Mouse (Mus musculus): Measurements from ENCODE around the gene Gsk3a. TPM values are rescaled to one million over a fixed set of nuclear protein-coding genes. Genes with fewer than 3 reads are reported as not detected.
A peak's percentile ranks its signal among the peaks of the same experiment; 100 is the strongest.

Gene Gsk3a
- polyA plus RNA-seq, 1 experiment from 2014 or later = 9.3 TPM

- H3K4me1 ChIP-seq = peaks cover 54% of the 10 kb centered on the region
- WGBS = under 1% methylated on average over 22 of the region's 22 CpGs
- DNase-seq (ENCODE audit: low spot score) = no peak
Observed at GRCm38 (mm10) chr7:25251071-25251791, 13.6 kb upstream of the Gsk3a start.

GRCm38 (mm10) chr7:25250141-25250972 is 12.7 kb upstream of the Gsk3a start, which contains the start of gene Erf:
Erf (minus strand) TSS chr7:25250761.
- WGBS = under 1% methylated on average over 78 of the region's 81 CpGs
- peak within 1 kb of the TSS; percentile 96 for H3K27ac ChIP-seq (replicated peaks)
- H3K36me3 ChIP-seq = peaks cover 19% of the 10 kb centered on the region
- DNase-seq (ENCODE audit: low spot score) = peak; percentile 96
- peak within 1 kb of the TSS; percentile 78 for H3K4me3 ChIP-seq
- H3K9me3 ChIP-seq (replicated peaks) = no peaks in the 10 kb centered on the region
- peaks cover 59% of the 10 kb centered on the region for H3K4me1 ChIP-seq
- no peaks in the 10 kb centered on the region for H3K27me3 ChIP-seq (ENCODE audit: low read depth, poor library complexity, severe bottlenecking)

More at GRCm38 (mm10) chr7:25251071-25251791, 13.6 kb upstream of the Gsk3a start:
- peaks cover 11% of the 10 kb centered on the region for H3K36me3 ChIP-seq
- H3K4me3 ChIP-seq = peak overlapping the region; percentile 78
- peak overlapping the region; percentile 96 for H3K27ac ChIP-seq (replicated peaks)
- H3K27me3 ChIP-seq (ENCODE audit: low read depth, poor library complexity, severe bottlenecking) = no peaks in the 10 kb centered on the region
- H3K9me3 ChIP-seq (replicated peaks) = no peaks in the 10 kb centered on the region

- Histone ChIP-seq H3K27me3 (ENCODE audit: low read depth, poor library complexity, severe bottlenecking) (no peaks in the 10 kb centered on the region), H3K4me3 (peak overlapping the region; percentile 78), H3K9me3 (replicated peaks) (no peaks in the 10 kb centered on the region), H3K36me3 (peaks cover 28% of the 10 kb centered on the region), H3K27ac (replicated peaks) (peak overlapping the region; percentile 96), H3K4me1 (peaks cover 62% of the 10 kb centered on the region)
- DNase-seq (ENCODE audit: low spot score) = peak; percentile 88
- WGBS = under 1% methylated on average over 59 of the region's 73 CpGs
Observed at GRCm38 (mm10) chr7:25249314-25250140, 11.9 kb upstream of the Gsk3a start.

GRCm38 (mm10) chr7:25248846-25249313 is 11.2 kb upstream of the Gsk3a start:
- under 1% methylated on average over 25 of the region's 25 CpGs for WGBS
- DNase-seq (ENCODE audit: low spot score) = no peak
- Histone ChIP-seq H3K27me3 (ENCODE audit: low read depth, poor library complexity, severe bottlenecking) (no peaks in the 10 kb centered on the region), H3K9me3 (replicated peaks) (no peaks in the 10 kb centered on the region), H3K27ac (replicated peaks) (peak overlapping the region; percentile 96), H3K4me1 (peaks cover 63% of the 10 kb centered on the region), H3K4me3 (peak overlapping the region; percentile 78), H3K36me3 (peaks cover 34% of the 10 kb centered on the region)

- 2% methylated on average over 18 of the region's 18 CpGs for WGBS
- no peaks in the 10 kb centered on the region for H3K27me3 ChIP-seq (ENCODE audit: low read depth, poor library complexity, severe bottlenecking)
- H3K36me3 ChIP-seq = peaks cover 42% of the 10 kb centered on the region
- H3K9me3 ChIP-seq (replicated peaks) = no peaks in the 10 kb centered on the region
- H3K27ac ChIP-seq (replicated peaks) = peak overlapping the region; percentile 96
- peak overlapping the region; percentile 78 for H3K4me3 ChIP-seq
- peaks cover 63% of the 10 kb centered on the region for H3K4me1 ChIP-seq
- peak; percentile 59 for DNase-seq (ENCODE audit: low spot score)
Observed at GRCm38 (mm10) chr7:25248018-25248647, 10.5 kb upstream of the Gsk3a start.

- no peaks in the 10 kb centered on the region for H3K27me3 ChIP-seq (ENCODE audit: low read depth, poor library complexity, severe bottlenecking)
- WGBS = 32% methylated on average over 3 of the region's 3 CpGs
- no peaks in the 10 kb centered on the region for H3K9me3 ChIP-seq (replicated peaks)
- peaks cover 48% of the 10 kb centered on the region for H3K36me3 ChIP-seq
- H3K4me1 ChIP-seq = peaks cover 63% of the 10 kb centered on the region
- H3K27ac ChIP-seq (replicated peaks) = peak overlapping the region; percentile 96
- peak overlapping the region; percentile 78 for H3K4me3 ChIP-seq
- no peak for DNase-seq (ENCODE audit: low spot score)
Observed at GRCm38 (mm10) chr7:25247498-25247897, 9.8 kb upstream of the Gsk3a start.

- DNase-seq (ENCODE audit: low spot score) = no peak
- peak overlapping the region; percentile 96 for H3K27ac ChIP-seq (replicated peaks)
- peaks cover 55% of the 10 kb centered on the region for H3K4me1 ChIP-seq
- H3K4me3 ChIP-seq = peak overlapping the region; percentile 78
- no peaks in the 10 kb centered on the region for H3K27me3 ChIP-seq (ENCODE audit: low read depth, poor library complexity, severe bottlenecking)
- peaks cover 54% of the 10 kb centered on the region for H3K36me3 ChIP-seq
- 90% methylated on average over 4 of the region's 4 CpGs for WGBS
- H3K9me3 ChIP-seq (replicated peaks) = no peaks in the 10 kb centered on the region
Observed at GRCm38 (mm10) chr7:25246759-25247137, 9.1 kb upstream of the Gsk3a start.

GRCm38 (mm10) chr7:25246079-25246758 is 8.6 kb upstream of the Gsk3a start:
- Histone ChIP-seq H3K27ac (replicated peaks) (peak overlapping the region; percentile 96), H3K9me3 (replicated peaks) (no peaks in the 10 kb centered on the region), H3K27me3 (ENCODE audit: low read depth, poor library complexity, severe bottlenecking) (no peaks in the 10 kb centered on the region), H3K36me3 (peaks cover 54% of the 10 kb centered on the region), H3K4me3 (peak overlapping the region; percentile 78), H3K4me1 (peaks cover 55% of the 10 kb centered on the region)
- no peak for DNase-seq (ENCODE audit: low spot score)
- WGBS = 84% methylated on average over 20 of the region's 20 CpGs

GRCm38 (mm10) chr7:25244562-25245369 is 7.1 kb upstream of the Gsk3a start:
- peak overlapping the region; percentile 16; the same call in 1 of the 2 replicates for H3K4me3 ChIP-seq
- WGBS = 91% methylated on average over 30 of the region's 30 CpGs
- 0 out of 2 replicates have a peak overlapping the region, but pooled peaks have one; percentile 33 for H3K27ac ChIP-seq (replicated peaks)
- peaks cover 57% of the 10 kb centered on the region for H3K36me3 ChIP-seq
- no peaks in the 10 kb centered on the region for H3K27me3 ChIP-seq (ENCODE audit: low read depth, poor library complexity, severe bottlenecking)
- peaks cover 54% of the 10 kb centered on the region for H3K4me1 ChIP-seq
- H3K9me3 ChIP-seq (replicated peaks) = no peaks in the 10 kb centered on the region
- no peak for DNase-seq (ENCODE audit: low spot score)

GRCm38 (mm10) chr7:25243361-25243760 is 5.7 kb upstream of the Gsk3a start:
- H3K36me3 ChIP-seq = peaks cover 57% of the 10 kb centered on the region
- peaks cover 57% of the 10 kb centered on the region for H3K4me1 ChIP-seq
- no peaks in the 10 kb centered on the region for H3K9me3 ChIP-seq (replicated peaks)
- 0 out of 2 replicates have a peak overlapping the region, but pooled peaks have one; percentile 13 for H3K27ac ChIP-seq (replicated peaks)
- no peak overlapping the region for H3K4me3 ChIP-seq
- 95% methylated on average over 4 of the region's 4 CpGs for WGBS
- H3K27me3 ChIP-seq (ENCODE audit: low read depth, poor library complexity, severe bottlenecking) = no peaks in the 10 kb centered on the region
- DNase-seq (ENCODE audit: low spot score) = no peak

GRCm38 (mm10) chr7:25241062-25241461 is 3.4 kb upstream of the Gsk3a start:
- 36% methylated on average over 2 of the region's 2 CpGs for WGBS
- H3K9me3 ChIP-seq (replicated peaks) = no peaks in the 10 kb centered on the region
- 0 out of 2 replicates have a peak overlapping the region, but pooled peaks have one; percentile 33 for H3K27ac ChIP-seq (replicated peaks)
- H3K4me1 ChIP-seq = peaks cover 44% of the 10 kb centered on the region
- H3K36me3 ChIP-seq = peaks cover 45% of the 10 kb centered on the region
- peak; percentile 43 for DNase-seq (ENCODE audit: low spot score)
- H3K27me3 ChIP-seq (ENCODE audit: low read depth, poor library complexity, severe bottlenecking) = no peaks in the 10 kb centered on the region
- H3K4me3 ChIP-seq = peak overlapping the region; percentile 9; the same call in 1 of the 2 replicates

Measured in midbrain, embryonic 10.5 days (tissue).